Mouse (Mus musculus) CD4-positive, CD25-positive, alpha-beta regulatory T cell, adult 4 months (primary cell): ENCODE data around the gene Clmp. TPM values are rescaled to one million over a fixed set of nuclear protein-coding genes. Genes with fewer than 3 reads are reported as not detected.
"Not testable (repeated sequence)": the region's sequence is repeated elsewhere in the genome, so short reads cannot be mapped to it uniquely, and the experiment has no call there.

Experiments
- ATAC-seq: one replicate; pipeline ENCODE4 v1.8.0; 2017
- polyA plus RNA-seq, 2 experiments: library from polyadenylated mRNA; unstranded; fragments of 100-300 nt; shearing (Covaris generic); gene quantifications; one replicate each; pipeline ENCODE4 v1.2.1; 2017

The Clmp gene
- polyA plus RNA-seq, 2 experiments from 2014 or later: 0.42 TPM; not detected in 1

- ATAC-seq: no peak
Measured at GRCm38 (mm10) chr9:40780111-40780510, 94.3 kb downstream of the Clmp start.

DNA sequence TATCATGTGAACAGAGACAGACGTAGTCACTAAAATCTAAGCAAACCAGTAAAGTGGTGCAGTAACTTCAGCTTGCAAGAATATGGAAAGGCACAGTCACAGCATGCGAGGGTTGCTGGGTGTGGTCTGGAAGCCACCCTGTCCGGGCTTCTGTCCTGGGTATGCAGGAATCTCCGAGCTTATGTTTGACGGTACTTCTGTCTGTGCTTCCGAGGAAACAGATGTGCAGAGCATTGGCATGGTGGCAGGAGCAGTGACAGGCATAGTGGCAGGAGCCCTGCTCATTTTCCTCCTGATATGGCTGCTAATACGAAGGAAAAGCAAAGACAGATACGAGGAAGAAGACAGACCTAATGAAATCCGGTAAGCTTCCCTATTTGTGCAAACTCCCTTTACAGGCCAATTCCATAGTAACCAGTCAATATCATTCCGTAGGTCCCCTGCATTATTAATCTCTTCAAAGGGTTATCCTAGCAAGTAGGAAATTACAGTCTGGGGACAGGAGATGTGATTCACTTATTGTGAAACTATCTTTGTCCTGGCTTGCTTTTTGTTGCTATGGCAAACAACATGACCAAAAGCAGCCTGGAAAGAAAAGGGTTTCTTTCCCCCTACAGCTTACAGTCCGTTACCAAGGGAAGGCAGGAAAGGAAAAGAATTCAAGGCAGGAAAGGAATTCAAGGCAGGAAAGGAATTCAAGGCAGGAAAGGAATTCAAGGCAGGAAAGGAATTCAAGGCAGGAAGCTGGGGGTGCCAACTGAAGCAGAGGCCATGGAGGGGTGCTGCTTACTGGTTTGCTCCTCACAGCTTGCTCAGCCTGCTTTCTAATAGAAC is 95.3 kb downstream of the Clmp start:
- no peak for ATAC-seq

DNA sequence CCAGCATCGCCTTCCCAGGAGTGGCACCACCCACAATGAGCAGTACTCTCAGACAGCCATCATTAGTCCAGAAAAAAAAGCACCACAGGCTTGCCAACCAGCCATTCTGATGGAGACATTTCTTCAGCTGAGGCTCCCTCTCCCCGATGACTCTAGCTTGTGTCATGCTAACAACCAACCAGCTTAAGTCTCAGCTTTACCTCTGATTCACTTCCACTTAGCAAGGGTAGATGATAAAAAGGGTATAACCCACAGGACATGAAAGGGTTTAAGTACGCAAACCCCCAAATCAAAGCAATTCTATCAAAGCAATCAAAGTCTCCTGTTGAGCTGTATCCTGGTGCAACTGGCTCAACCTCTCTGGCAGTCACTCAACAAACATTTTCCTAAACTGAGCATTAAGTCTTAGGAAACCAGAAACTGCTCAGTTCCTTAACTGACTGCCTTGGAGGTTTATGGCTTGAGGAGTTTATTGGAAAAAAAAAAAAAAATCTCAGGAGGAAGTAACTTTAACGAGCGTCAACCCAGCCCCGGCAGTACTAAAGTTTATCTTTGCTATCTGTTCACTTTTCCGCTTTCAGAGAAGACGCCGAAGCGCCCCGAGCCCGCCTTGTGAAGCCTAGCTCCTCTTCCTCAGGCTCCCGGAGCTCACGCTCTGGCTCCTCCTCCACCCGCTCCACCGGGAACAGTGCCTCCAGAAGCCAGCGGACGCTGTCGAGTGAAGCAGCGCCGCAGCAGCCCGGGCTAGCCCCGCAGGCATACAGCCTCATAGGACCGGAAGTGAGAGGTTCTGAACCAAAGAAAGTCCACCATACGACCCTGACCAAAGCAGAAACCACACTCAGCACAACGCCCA is 96.2 kb downstream of the Clmp start:
- ATAC-seq: peak; percentile 76

- ATAC-seq: peak; percentile 28
Measured at GRCm38 (mm10) chr9:40783641-40784373, 98.0 kb downstream of the Clmp start.

DNA sequence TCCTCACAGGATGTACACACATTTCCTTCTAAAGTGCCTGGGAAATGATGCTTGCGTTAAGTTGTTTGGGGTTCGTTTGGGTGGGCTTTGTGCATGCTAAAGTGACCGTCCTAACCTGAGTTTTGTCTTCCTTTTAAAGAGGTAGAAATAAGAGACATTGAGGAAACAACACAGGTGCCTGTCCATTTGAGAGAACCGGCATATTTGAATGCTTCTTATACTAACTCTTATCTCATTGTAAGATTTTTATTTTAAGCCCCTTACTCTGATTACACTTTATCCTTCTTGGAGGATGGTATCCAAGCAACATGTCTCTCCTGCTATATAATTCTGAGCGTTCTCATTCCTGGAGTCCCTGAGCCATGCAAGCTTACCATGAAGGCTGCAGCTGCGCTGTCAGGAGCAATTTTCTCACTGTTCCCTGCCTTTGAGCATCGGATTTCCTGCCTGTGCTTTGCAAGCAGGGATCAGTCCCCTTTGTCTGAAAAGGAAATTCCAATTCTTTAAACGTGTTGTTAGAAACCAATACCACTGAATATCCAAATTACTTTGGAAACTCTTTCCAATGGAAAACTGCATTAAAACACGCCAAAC is 98.7 kb downstream of the Clmp start:
- no peak for ATAC-seq

GRCm38 (mm10) chr9:40785452-40785851 is 99.7 kb downstream of the Clmp start:
- no peak for ATAC-seq

DNA sequence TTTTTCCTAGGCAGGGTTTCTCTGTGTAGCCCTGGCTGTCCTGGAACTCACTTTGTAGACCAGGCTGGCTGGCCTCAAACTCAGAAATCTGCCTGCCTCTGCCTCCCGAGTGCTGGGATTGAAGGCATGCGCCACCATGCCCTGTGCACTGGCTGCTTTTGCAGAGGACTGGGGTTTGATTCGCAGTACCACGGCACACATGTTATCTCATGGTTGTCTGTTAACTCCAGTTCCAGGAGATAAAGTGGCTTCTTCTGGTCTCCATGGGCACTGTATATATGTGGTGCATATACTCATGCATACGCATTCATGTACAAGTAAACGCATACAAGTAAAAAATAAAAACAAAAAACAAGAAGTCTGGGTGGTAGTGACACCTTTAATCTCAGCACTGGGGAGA is 101.1 kb downstream of the Clmp start:
- not testable (repeated sequence) for ATAC-seq

- no peak for ATAC-seq
Measured at GRCm38 (mm10) chr9:40791864-40792633, 106.3 kb downstream of the Clmp start.

GRCm38 (mm10) chr9:40793581-40793980 is 107.8 kb downstream of the Clmp start:
- no peak for ATAC-seq

DNA sequence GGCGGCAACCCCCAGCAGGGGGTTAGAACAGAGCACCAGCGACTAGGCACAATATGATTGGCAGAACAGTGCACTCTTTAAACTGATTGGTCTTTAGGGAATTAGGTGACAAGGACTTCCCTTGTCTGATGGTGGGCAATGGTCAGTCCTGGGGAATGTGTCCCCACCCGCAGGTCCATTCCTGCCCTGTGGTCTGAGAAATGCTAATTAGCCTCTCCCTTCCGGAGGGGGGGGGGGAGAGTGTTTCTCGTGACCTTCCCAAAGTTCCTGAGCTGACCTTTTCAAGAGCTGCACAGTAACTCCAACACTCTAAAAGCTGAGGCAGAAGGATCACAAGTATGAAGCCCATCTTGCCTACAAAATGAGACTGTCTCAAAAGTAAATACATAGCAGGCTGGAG is 108.5 kb downstream of the Clmp start:
- ATAC-seq: no peak

DNA sequence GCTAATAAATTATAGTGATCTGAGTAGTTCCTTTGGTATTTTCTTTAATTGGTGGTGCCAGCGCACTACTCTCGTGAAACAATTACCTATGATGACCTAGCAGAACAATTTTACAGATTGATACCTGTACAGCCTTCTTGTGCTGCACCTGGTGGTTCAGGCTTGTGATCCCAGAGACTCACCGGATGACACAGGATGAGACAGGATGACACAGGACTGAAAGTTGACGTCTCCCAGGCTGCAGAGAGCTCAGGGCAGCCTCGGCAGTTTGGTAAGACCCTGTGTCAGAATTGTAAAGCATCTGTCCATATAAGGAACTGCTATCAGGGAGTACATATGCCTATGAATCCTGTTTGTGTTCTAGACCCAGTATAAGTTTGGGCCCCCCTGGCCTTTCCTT is 109.2 kb downstream of the Clmp start:
- no peak for ATAC-seq

- no peak for ATAC-seq
Measured at GRCm38 (mm10) chr9:40795562-40795961, 109.8 kb downstream of the Clmp start.

- no peak for ATAC-seq
Measured at GRCm38 (mm10) chr9:40796054-40796453, 110.3 kb downstream of the Clmp start.

DNA sequence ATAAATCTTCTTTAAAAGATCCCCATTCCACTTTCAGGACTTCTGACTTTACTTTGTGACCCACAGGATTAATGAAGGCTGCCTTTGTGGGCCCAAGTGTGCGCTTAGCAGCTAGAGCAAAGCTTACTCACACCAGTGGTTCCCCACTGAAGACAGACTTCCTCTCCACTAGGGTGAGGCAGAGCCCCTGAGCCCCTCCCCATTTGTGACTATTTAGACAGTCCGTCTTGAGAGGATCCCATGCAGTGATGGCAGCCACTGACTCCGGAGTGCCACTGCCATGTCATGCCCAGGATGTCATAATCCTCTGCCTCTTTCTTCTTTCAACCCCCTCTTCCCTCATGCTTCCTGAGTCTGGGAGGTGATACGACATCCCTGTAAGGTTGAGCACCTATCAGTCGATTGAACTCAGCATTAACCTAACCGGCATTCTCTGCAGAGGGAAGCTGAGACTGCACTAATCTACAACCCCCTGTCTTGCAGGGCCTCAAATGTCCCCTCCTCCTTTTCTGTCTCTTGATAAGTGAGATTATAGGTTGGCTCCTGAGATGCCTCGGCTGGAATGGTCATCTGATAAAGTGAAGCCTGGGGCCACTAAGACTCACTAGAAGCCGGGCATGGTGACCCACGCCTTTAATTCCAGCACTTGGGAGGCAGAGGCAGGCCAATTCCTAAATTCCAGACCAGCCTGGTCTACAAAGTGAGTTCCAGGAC is 112.6 kb downstream of the Clmp start:
- no peak for ATAC-seq

GRCm38 (mm10) chr9:40799112-40799511 is 113.3 kb downstream of the Clmp start:
- no peak for ATAC-seq

- ATAC-seq: peak; percentile 16
Measured at GRCm38 (mm10) chr9:40799837-40800501, 114.2 kb downstream of the Clmp start.

DNA sequence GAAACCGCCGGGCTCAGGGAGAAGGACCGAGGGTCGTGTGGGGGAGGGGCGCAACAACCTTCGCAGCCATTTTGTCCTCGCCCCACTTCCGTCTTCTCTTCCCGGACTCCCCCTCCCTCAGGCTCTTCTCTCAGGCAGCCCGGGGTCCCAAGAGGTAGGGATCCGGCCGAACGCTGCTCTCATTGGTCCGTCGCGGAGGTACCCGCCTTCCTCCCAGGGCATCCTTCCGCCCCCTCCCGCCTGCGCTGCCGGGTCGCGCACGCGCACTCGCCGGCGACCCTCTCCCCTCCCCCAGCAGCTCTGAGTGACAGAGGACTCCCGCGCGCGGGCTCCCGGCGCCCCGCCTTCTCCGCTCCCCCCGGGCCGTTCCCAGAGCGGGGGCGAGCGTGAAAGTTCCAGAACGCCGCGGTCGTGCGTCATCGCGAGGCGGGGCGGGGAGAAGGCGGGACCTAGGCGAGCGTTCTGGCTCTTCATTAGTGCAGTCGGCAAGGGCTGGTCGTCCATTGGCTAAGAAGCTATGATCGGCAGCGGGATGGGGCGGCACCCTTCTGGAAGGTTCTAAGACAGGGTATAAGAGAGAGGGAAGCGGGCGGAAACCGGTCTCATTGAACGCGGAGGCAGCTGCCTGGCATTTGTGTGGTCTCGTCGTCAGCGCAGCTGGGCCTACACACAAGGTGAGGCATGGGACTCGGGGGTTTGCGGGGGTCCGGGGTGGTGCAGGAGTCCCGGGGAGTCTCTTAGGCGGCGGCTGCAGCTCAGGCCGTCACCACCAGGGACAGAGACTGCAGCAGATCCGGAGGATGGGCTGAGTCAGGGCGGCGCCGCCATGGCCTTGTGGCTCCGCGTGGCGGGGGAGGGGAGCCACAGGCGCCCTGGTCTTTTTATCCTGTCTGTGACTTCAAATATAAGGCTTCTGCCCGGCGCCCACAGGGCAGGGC is 115.2 kb downstream of the Clmp start, which contains the start of gene Hspa8:
Hspa8 (plus strand) TSS at position 310 of the 938 bp plus-strand sequence.
- ATAC-seq: peak; percentile 80

DNA sequence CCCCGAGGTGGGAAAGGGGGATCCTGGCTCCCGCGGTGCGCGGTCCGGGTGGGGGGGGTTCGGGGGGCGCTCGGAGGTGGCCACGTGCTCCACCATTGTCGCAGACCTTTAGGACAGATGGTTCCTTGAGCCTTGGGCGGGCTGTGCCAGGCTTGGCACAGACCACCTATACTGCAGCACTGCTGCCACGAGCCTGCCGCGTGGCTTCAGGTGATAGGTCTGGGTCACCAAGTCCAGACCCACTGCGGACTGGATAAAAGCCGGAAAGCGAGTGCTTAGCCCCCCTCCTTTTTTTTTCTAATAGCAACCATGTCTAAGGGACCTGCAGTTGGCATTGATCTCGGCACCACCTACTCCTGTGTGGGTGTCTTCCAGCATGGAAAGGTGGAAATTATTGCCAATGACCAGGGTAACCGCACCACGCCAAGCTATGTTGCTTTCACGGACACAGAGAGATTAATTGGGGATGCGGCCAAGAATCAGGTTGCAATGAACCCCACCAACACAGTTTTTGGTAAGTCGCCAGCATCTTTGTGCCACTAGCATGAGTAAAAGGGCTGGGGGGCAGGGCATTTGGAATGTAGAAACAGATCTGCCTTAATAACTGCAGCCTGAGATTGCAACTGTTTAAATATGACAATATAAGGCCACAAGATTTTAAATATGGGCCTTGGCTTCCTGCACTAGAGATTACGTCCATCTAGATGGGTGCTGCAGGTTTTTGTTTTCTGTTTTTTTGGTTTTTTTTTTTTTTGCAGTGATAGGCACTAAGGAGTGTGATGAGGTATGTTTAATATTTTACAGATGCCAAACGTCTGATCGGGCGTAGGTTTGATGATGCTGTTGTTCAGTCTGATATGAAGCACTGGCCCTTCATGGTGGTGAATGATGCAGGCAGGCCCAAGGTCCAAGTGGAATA is 116.1 kb downstream of the Clmp start:
- not testable (repeated sequence) for ATAC-seq
